Mouse (Mus musculus) yolk sac, embryonic 10.5 days (tissue): Measurements from ENCODE around the gene Usp50.

Experiments
- DNase-seq: peaks from one replicate; pipeline ENCODE4 v3.0.0-alpha.2; 2017; ENCODE audit warnings: low spot score

The Usp50 gene

DNA sequence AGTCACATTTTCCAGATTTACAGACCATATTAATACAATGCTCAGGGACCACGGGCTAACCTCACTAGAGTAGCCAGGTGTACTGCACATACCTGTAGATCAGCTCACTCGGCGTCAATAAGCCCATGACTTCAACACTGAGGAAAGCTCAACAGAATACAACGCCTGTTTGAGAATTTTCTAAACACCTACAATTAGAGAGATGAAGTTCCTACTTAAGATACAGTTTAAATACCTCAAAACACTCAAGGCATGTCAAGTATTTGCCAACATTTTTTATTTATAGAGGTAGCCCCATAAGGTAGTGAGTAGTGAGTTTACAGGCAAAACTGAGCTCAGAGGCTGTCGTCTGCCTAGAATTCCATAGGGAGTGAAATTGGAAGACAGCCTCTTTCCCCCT lies 39.9 kb downstream of the Usp50 start:
- no peak for DNase-seq

DNA sequence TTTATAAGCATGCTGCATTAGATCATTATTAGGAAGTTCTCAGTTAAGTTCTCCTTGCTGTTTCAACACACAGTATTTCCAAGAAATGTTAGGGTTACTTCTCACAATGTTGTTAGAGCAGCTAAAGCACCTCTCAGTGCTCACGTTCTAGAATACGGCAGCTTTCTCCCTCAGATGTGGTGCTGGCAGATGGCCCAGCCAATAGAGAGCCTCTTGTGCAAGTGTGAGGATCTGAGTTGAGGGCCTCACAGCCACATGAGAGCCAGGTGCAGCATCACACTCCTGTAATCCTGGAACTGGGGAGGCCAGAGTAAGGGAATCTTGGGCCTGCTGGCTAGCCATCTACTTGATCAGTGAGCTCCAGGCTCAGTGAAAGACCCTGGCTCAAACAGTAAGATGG lies 43.0 kb downstream of the Usp50 start:
- DNase-seq = no peak

GRCm38 (mm10) chr2:126735339-126736073 lies 47.8 kb downstream of the Usp50 start:
- no peak for DNase-seq

- DNase-seq = no peak
Measured at GRCm38 (mm10) chr2:126730502-126730901, 52.8 kb downstream of the Usp50 start.

- no peak for DNase-seq
Measured at GRCm38 (mm10) chr2:126729207-126729606, 54.1 kb downstream of the Usp50 start.

GRCm38 (mm10) chr2:126712950-126713349 lies 70.3 kb downstream of the Usp50 start:
- no peak for DNase-seq

DNA sequence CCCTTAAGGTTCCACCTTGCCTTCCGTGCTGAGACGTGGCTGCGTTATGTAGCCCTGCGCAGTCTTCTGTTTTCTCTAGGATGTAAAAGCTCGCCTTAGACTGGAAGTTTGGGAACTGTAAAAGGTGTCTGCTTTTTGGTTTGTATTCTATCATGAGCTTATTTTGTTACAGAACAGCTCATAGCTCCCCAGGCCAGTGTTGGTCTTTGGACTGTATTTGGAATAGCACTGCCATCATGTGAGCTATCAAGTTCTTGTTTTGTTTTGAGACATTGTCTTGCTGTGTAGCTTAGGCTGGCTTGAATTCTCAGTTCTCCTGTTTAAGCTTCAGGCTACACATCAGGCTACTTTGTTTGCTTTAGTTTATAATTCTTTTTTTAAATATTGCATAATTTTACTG lies 70.7 kb downstream of the Usp50 start:
- no peak for DNase-seq

GRCm38 (mm10) chr2:126708361-126708760 lies 74.9 kb downstream of the Usp50 start:
- no peak for DNase-seq

- DNase-seq = no peak
Measured at GRCm38 (mm10) chr2:126707438-126707779, 75.9 kb downstream of the Usp50 start.

- DNase-seq = peak; percentile 98
Measured at GRCm38 (mm10) chr2:126706759-126707437, 76.4 kb downstream of the Usp50 start, which contains the start of gene Usp8. Gene Usp8 (plus strand): TSS chr2:126707328.

GRCm38 (mm10) chr2:126695285-126695684 lies 88.0 kb downstream of the Usp50 start:
- no peak for DNase-seq

GRCm38 (mm10) chr2:126691290-126691689 lies 92.0 kb downstream of the Usp50 start:
- no peak for DNase-seq

DNA sequence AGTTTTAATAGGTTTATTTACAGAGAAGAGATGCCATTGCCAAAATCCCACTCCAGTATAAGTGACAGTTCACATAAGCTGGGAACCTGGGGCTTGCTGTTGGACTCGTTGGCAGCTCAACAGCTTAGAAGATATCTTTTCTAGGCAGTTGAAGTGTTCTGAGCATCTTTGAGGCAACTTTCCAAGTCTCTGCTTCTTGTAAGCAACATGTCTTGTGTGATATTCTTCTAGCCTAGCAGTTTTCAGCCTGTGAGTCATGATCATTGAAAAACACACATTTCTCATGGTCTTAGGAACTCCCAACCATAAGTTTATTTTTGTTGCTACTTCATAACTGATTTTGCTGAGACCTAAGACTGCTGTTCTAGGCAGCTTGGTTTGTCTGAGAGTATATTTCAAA lies 100.3 kb downstream of the Usp50 start:
- DNase-seq = no peak

- DNase-seq = no peak
Measured at GRCm38 (mm10) chr2:126682333-126682732, 100.9 kb downstream of the Usp50 start.

- no peak for DNase-seq
Measured at GRCm38 (mm10) chr2:126677366-126677765, 105.9 kb downstream of the Usp50 start.

DNA sequence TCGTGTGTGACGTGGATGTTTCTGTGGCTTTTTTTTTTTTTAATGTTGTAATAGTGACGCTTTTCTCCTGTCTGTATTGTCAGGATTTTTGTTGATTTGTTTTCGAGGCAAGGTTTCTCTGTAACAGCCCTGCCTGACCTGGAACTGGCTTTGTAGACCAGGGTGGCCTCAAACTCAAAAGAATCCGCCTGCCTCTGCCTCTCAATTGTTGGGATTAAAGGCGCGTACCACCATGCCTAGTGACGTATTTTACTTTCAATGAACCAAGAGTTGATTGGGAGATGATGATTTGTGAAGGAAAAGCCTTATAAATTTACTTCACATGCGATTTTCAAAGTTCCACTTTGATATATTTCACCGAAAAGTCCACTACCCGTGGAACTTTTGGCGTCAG lies 107.2 kb downstream of the Usp50 start, which contains the start of gene Gabpb1:
Gabpb1 (minus strand) TSS at position 216 of the 394 bp plus-strand sequence.
- DNase-seq = no peak

- DNase-seq = peak; percentile 91
Measured at GRCm38 (mm10) chr2:126675169-126676121, 107.8 kb downstream of the Usp50 start.

DNA sequence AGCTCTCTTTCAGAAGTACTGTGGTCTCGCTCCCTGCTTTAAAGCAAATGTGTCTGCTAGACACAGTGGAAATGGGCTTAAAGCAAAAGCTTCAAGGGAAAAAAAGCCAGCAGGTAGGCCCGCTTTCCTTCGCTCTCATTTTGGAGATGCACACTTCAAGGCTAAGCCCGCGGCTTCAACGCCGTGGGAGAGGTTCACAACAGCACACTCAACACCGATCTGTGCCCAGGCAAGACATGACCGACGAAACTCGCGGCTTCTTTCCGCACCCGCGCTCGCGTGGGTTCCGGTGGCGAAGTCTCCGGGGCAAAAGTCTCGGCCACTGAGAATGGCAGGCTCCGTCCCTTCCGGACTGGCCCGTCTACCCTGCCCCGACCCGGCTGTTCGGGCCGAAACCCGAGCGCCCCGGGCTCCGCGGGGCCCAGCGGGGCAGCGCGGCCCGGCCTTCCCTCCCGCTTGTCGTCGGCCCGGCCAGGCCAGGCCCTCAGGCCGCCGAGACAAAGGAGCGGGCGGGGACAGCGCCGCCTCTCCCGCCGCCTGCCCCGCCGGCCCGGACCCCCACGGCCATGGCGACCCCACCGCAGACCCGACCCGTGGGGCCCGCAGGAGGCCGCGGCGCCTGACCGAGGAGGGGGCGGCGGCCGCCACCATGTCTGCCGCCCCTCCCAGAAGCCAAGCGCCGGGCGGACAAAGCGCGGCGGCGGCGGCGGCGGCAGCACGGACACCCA lies 108.7 kb downstream of the Usp50 start:
- DNase-seq = peak; percentile 66

DNA sequence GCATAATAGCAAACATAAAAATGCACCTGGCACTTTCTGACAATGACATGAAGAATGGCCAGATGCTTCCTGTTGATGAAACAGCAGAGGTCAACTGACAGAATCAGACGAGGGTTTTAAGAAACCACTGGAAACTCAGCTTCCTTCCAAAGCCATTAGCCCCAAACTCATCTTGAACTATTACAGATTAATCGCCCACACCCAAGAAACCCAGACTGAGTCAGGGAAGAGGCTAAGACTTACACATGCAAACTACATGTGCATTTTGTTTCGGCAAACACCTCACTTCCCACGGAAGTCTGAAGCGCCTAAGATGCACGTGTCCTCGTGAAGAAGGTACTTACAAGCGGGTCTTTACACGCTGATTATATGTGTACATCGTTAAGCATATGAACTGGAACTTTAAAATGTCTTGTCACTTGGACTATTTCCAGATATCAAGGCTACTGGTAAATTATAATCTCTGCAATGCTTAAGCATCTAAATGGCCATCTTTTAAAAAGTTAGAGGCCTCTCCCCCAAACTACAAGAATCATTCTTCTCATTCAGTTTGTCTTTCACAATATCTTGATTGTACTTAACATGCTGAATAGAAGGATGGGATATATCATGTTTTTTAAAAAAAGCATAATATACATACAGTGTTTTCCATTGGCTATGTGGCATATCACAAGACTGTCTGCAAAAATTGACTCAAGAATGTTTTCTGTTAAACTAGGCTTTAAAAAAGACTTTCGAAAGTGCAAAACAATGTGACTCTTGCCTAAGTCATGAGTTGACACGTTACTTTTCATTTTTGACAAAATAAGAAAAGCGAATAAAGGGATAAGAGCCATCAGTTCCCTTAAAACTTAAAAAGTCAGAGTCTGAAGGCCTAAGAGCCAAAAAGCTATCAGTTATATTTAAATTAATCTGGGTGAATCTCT lies 109.7 kb downstream of the Usp50 start:
- DNase-seq = no peak

- DNase-seq = peak; percentile 50
Measured at GRCm38 (mm10) chr2:126668621-126669252, 114.5 kb downstream of the Usp50 start.
